Mouse (Mus musculus) spleen, adult 2 months (tissue): Measurements from ENCODE around the gene Gtf2ird1.

Experiments used
- CTCF ChIP-seq: fragments of 200-500 bp; IDR thresholded peaks from 2 replicates; pipeline ENCODE4 v1.5.1; 2011; ENCODE audit warnings: mild to moderate bottlenecking, inconsistent platforms; ENCODE audit not compliant: insufficient read depth, insufficient read length, insufficient replicate concordance; ENCODE audit errors: extremely low read depth
- POLR2A ChIP-seq: fragments of 200-500 bp; IDR thresholded peaks from 2 replicates; pipeline ENCODE4 v1.6.1; 2011; ENCODE audit warnings: low read depth, low read length, inconsistent platforms

GRCm38 (mm10) chr5:134466296-134467029, 9.9 kb upstream of the Gtf2ird1 start:
- TF ChIP-seq CTCF (no peak), POLR2A (no peak)
